Mouse (Mus musculus) heart, embryonic 12.5 days (tissue): ENCODE measurements around the gene Fam204a. TPM values are rescaled to one million over a fixed set of nuclear protein-coding genes. Genes with fewer than 3 reads are reported as not detected.

Experiments
- ATAC-seq: fragments of 200-750 bp; cut with Nextera tagmentation; 2 replicates; pipeline ENCODE4 v1.8.0; 2017; ENCODE audit warnings: moderate TSS enrichment, moderate library complexity; ENCODE audit not compliant: insufficient number of reproducible peaks, low FRiP score
- H3K27ac ChIP-seq: fragments of 300-500 bp; sonication (generic); 2 replicates; pipeline ENCODE4 v1.5.1; 2016; ENCODE audit warnings: mild to moderate bottlenecking, moderate library complexity; ENCODE audit not compliant: poor library complexity, severe bottlenecking
- H3K27me3 ChIP-seq: fragments of 300-500 bp; sonication (generic); replicated peaks from 2 replicates; pipeline ENCODE4 v1.6.1; 2016; ENCODE audit warnings: mild to moderate bottlenecking, moderate library complexity
- H3K36me3 ChIP-seq: fragments of 300-500 bp; sonication (generic); 2 replicates; pipeline ENCODE4 v1.6.1; 2016; ENCODE audit warnings: mild to moderate bottlenecking, moderate library complexity
- H3K4me1 ChIP-seq: fragments of 300-500 bp; sonication (generic); replicated peaks from 2 replicates; pipeline ENCODE4 v1.6.1; 2016; ENCODE audit warnings: mild to moderate bottlenecking
- H3K4me2 ChIP-seq: fragments of 300-500 bp; sonication (generic); 2 replicates; pipeline ENCODE4 v1.6.1; 2016; ENCODE audit warnings: mild to moderate bottlenecking, moderate library complexity
- H3K4me3 ChIP-seq: fragments of 300-500 bp; sonication (generic); 2 replicates; pipeline ENCODE4 v1.5.1; 2016; ENCODE audit warnings: mild to moderate bottlenecking
- H3K9ac ChIP-seq: fragments of 300-500 bp; sonication (generic); 2 replicates; pipeline ENCODE4 v1.6.1; 2016; ENCODE audit warnings: mild to moderate bottlenecking, moderate library complexity
- H3K9me3 ChIP-seq: fragments of 300-500 bp; sonication (generic); replicated peaks from 2 replicates; pipeline ENCODE4 v1.6.1; 2016; ENCODE audit warnings: mild to moderate bottlenecking, moderate library complexity
- WGBS: fragments of 180-500 bp; shearing (Covaris S2); methylation state at CpG from one replicate; pipeline ENCODE4 v1.1.7; 2016; 5-methylcytosine and 5-hydroxymethylcytosine counted together
- polyA plus RNA-seq: library from polyadenylated mRNA; unstranded; fragments of >200 nt; fragmentation: Nextera tagmentation; extraction: Ambion mirVana; gene quantifications from 2 replicates; pipeline ENCODE4 v1.2.1, GENCODE M21; 2016

The Fam204a gene
- polyA plus RNA-seq, 1 experiment from 2014 or later = 46.9 TPM

DNA sequence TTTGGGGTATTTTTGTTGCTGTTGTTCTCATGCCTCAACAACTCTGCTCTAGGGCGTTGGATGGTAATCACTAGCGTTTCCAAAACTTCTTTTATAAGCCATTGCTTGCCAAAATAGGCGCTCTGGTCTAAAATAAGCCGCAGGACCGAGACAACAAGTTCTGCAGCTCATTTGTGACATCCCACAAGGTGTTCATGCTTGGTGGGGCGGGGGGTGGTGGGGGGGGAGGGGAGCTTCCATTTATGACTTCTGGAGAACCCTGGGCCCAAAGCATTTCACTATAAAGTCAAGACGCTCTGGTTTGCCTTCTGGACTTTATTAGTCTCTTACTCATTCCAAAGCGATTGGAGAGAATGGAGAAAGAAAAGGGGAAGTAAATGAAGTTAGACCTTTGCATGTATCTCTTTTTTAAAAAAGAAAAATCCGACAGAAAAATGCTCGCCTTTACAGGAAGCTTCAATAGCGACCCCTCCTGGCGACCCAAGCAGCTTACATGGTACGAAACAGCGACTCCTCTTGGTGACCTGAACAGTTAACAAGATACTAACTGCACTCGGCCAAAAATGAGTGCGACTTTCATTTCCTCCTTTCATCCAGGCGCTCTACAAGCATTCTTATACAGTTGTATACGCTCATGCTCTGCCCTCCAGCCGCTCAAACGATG lies 65.8 kb downstream of the Fam204a start:
- 0 out of 2 replicates have a peak, but pooled peaks cover 3% of the 10 kb centered on the region for H3K4me1 ChIP-seq
- H3K4me3 ChIP-seq = no peak overlapping the region
- WGBS = 9% methylated on average over 20 of the region's 20 CpGs
- no peak for ATAC-seq
- no peak overlapping the region for H3K9ac ChIP-seq
- H3K27ac ChIP-seq = no peak overlapping the region
- peak overlapping the region; percentile 48 for H3K4me2 ChIP-seq
- no peaks in the 10 kb centered on the region for H3K9me3 ChIP-seq
- no peaks in the 10 kb centered on the region for H3K36me3 ChIP-seq
- H3K27me3 ChIP-seq = no peaks in the 10 kb centered on the region

GRCm38 (mm10) chr19:60159827-60160226 lies 66.7 kb downstream of the Fam204a start:
- no peak for ATAC-seq
- H3K27ac ChIP-seq = no peak overlapping the region
- 31% methylated on average over 6 of the region's 6 CpGs for WGBS

GRCm38 (mm10) chr19:60155266-60155665 lies 71.2 kb downstream of the Fam204a start:
- H3K36me3 ChIP-seq = no peaks in the 10 kb centered on the region
- no peak overlapping the region for H3K4me2 ChIP-seq
- no peaks in the 10 kb centered on the region for H3K4me1 ChIP-seq
- ATAC-seq = no peak
- no peak overlapping the region for H3K27ac ChIP-seq
- 77% methylated on average over 5 of the region's 5 CpGs for WGBS
- no peaks in the 10 kb centered on the region for H3K9me3 ChIP-seq
- no peak overlapping the region for H3K4me3 ChIP-seq
- no peaks in the 10 kb centered on the region for H3K27me3 ChIP-seq
- no peak overlapping the region for H3K9ac ChIP-seq

More at GRCm38 (mm10) chr19:60159827-60160226, 66.7 kb downstream of the Fam204a start:
- Histone ChIP-seq H3K4me3 (no peak overlapping the region), H3K4me1 (0 out of 2 replicates have a peak, but pooled peaks cover 3% of the 10 kb centered on the region), H3K4me2 (no peak overlapping the region), H3K27me3 (no peaks in the 10 kb centered on the region), H3K9me3 (no peaks in the 10 kb centered on the region), H3K36me3 (no peaks in the 10 kb centered on the region), H3K9ac (no peak overlapping the region)

DNA sequence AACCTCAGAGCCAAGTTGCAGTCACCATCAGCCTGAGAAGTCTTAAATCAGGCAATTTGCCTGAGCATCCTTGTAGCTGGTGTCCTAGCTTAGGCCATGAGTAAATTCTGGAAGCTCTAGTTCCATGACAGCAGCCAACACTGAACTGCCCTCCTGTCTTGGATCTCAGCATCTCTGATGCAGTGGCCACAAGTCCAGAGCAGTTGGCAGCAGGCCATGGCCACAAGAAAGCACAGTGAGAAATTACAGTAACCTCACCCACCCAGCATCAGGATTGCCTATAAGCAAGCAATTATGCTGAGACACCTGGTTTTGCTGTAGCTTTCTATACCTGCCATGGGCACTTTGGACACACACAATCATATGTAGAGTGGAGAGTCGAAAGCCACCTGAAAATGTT lies 73.4 kb downstream of the Fam204a start:
- 79% methylated on average over 1 of the region's 1 CpGs for WGBS
- Histone ChIP-seq H3K9me3 (no peaks in the 10 kb centered on the region), H3K27ac (no peak overlapping the region), H3K4me3 (no peak overlapping the region), H3K27me3 (peaks cover 20% of the 10 kb centered on the region), H3K9ac (no peak overlapping the region), H3K4me2 (no peak overlapping the region), H3K36me3 (no peaks in the 10 kb centered on the region), H3K4me1 (no peaks in the 10 kb centered on the region)
- ATAC-seq = no peak

DNA sequence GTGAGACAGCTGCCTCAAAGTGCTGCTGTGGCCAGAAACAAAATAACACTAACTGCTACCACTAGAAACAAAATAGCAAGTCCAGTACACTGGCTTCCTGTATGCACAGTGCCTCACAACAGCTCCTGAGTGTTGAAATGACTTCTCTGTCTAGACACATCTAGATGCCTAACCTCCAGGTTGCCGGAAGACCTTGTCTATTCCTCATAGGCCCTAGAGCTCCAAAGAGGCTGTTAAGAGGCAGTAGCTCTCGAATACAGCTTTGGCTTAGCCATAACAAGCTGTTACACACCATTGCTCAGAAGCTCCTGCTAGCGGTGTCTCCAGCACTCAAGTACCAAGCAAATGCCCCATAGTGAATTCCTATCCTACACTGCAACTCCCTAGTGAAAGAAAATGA lies 76.4 kb downstream of the Fam204a start:
- no peak overlapping the region for H3K4me2 ChIP-seq
- WGBS = 63% methylated on average over 3 of the region's 3 CpGs
- ATAC-seq = no peak

DNA sequence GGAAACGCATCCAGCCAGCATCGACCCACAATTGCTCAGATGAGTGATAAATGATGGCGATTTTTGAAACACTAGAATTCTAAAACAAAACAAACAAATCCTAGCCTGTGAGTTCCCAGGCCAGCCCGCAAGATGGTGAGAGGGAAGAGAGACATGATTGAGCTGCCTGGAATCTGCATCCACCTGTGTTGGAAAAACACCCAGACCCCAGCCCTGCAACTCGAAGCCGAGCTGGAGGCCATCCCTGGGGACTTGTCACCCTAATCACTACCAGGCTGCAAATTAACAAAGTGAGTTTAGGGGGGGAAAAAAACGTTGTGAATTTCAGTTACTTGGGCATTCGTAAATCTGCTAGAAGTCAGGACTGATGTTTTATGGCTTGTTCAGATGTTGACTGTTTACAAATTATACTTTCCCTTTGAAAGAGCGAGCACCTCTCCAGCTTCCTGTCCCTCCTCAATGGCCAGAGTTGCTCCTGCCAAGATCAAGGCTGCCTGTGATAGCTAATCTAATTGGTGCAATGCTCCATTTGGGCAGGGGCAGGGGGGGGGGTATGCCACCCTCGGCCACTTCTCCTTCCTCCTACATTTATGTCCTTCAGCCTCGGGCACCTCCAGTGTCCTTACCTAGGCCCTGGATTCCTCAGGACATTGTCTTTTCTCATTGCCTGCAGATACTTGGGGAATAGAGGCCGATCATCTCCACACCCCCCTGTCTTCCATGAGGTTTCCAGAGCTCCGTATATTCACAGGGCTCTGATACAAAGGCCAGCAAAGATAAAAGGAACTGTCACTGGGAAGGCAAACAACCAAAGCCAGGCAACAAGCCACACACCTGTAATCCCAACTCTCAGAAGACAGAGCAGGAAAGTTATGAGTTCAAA lies 77.2 kb downstream of the Fam204a start:
- no peak overlapping the region for H3K27ac ChIP-seq
- WGBS = 27% methylated on average over 13 of the region's 13 CpGs
- H3K9me3 ChIP-seq = no peaks in the 10 kb centered on the region
- H3K4me2 ChIP-seq = no peak overlapping the region
- H3K36me3 ChIP-seq = no peaks in the 10 kb centered on the region
- H3K9ac ChIP-seq = no peak overlapping the region
- no peaks in the 10 kb centered on the region for H3K4me1 ChIP-seq
- no peak for ATAC-seq
- H3K27me3 ChIP-seq = peaks cover 46% of the 10 kb centered on the region
- H3K4me3 ChIP-seq = no peak overlapping the region

More for the DNA sequence above, 76.4 kb downstream of the Fam204a start:
- Histone ChIP-seq H3K36me3 (no peaks in the 10 kb centered on the region), H3K4me3 (no peak overlapping the region), H3K9me3 (no peaks in the 10 kb centered on the region), H3K9ac (no peak overlapping the region), H3K27ac (no peak overlapping the region), H3K27me3 (peaks cover 42% of the 10 kb centered on the region), H3K4me1 (no peaks in the 10 kb centered on the region)

Other genes starting within 250 kb of the Fam204a start
- gene Prlhr, start 241.6 kb upstream of the Fam204a start, polyA plus RNA-seq = not detected in 2 replicates